Mouse (Mus musculus): ENCODE data around the gene Mrvi1. TPM values are rescaled to one million over a fixed set of nuclear protein-coding genes. Genes with fewer than 3 reads are reported as not detected.

The Mrvi1 gene
- total RNA-seq, 2 experiments from 2014 or later = 6.3 to 10.1 TPM

- intact Hi-C loops (cut with DNase I; ENCODE audit: low total_unique reads) = no loop called here
- DNase-seq = no peak
Measured at GRCm38 (mm10) chr7:110985581-110986265, 3.5 kb upstream of the Mrvi1 start.

GRCm38 (mm10) chr7:110983621-110984020, 1.4 kb upstream of the Mrvi1 start:
- no peak for DNase-seq
- intact Hi-C loops (cut with DNase I; ENCODE audit: low total_unique reads) = no loop called here

- intact Hi-C loops (cut with DNase I; ENCODE audit: low total_unique reads) = no loop called here
- peak; percentile 53 for DNase-seq
Measured at GRCm38 (mm10) chr7:110982764-110983163, 503 bp upstream of the Mrvi1 start.

DNA sequence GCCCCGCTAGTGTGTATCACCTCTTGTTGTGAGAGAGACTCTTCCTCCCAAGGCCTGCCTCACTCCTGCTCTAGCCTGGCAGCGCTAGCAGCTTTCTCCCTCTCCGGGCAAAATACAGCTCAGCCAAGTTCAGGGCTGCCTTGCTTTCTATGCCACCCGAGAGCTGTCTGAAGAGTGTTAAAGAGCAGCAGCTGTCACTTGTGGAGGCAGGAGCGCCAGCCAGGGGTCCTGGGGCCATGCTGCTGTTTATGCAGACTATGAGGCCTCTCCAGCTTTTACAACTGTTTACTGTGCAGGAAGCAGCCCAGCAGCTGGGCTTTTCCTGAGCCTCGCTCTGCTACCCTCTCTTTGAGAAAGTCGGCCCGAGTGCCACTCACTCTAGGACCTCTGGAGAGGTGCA, 1.2 kb downstream of the Mrvi1 start:
- intact Hi-C loops (cut with DNase I; ENCODE audit: low total_unique reads) = no loop called here
- DNase-seq = peak; percentile 9

DNA sequence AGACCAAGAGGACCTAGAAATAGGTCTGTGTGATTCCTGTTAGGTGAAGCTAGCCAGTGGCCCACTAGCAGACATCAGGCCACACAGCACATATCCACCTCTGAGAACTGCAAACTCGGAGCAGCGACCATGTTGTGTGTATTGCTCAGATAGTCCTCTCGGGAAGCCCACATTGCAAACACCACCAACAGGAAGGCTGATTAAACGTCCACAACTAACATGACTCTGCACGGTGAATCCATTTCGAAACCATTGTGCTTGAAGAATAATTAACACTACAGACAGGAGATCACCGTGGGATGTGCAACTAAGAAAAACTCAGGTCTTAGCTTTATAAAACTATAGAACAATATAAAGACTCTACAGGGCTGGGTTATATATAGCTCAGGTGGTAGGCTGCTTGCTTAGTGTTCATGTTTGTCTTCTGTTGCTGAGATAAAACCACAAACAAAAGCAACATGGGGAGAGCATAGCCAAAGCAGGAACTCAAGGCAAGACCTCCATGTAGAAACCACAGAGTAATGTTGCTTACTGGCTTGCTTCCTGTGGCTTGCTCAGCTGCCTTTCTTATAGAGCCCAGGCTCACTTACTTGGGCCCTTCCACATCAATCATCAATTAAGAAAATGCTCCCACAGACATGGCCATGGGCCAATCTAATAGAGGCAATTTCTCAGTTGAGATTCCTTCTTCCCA, 4.4 kb downstream of the Mrvi1 start:
- DNase-seq = no peak
- intact Hi-C loops (cut with DNase I; ENCODE audit: low total_unique reads) = no loop called here

DNA sequence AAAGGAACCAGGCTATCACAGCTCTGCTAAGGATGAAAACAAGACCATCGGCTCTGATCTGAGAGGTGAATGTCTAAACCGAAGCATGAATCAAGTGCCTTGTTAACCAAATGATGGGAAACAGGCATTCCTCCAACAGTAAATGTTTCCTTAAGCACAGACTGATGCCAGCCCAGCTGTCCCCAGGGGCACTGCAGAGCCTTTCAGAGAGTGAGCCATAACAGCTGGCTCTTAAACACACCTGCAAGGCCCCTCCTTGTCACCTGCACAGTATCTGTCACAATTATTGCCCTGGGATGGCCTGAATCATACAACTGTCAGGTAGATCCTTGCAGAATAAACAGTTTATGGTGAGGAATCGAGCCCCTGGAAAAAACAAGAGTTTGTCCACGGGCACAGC, 8.8 kb downstream of the Mrvi1 start:
- no peak for DNase-seq
- intact Hi-C loops (cut with DNase I; ENCODE audit: low total_unique reads) = no loop called here

GRCm38 (mm10) chr7:110972796-110973195, 9.5 kb downstream of the Mrvi1 start:
- no peak for DNase-seq
- intact Hi-C loops (cut with DNase I; ENCODE audit: low total_unique reads) = no loop called here

GRCm38 (mm10) chr7:110967373-110967772, 14.9 kb downstream of the Mrvi1 start:
- intact Hi-C loops (cut with DNase I; ENCODE audit: low total_unique reads) = no loop called here
- no peak for DNase-seq

GRCm38 (mm10) chr7:110966853-110967252, 15.4 kb downstream of the Mrvi1 start:
- intact Hi-C loops (cut with DNase I; ENCODE audit: low total_unique reads) = no loop called here
- no peak for DNase-seq

GRCm38 (mm10) chr7:110965387-110965786, 16.9 kb downstream of the Mrvi1 start:
- intact Hi-C loops (cut with DNase I; ENCODE audit: low total_unique reads) = no loop called here
- no peak for DNase-seq

- intact Hi-C loops (cut with DNase I; ENCODE audit: low total_unique reads) = no loop called here
- no peak for DNase-seq
Measured at GRCm38 (mm10) chr7:110963655-110963997, 18.6 kb downstream of the Mrvi1 start.

DNA sequence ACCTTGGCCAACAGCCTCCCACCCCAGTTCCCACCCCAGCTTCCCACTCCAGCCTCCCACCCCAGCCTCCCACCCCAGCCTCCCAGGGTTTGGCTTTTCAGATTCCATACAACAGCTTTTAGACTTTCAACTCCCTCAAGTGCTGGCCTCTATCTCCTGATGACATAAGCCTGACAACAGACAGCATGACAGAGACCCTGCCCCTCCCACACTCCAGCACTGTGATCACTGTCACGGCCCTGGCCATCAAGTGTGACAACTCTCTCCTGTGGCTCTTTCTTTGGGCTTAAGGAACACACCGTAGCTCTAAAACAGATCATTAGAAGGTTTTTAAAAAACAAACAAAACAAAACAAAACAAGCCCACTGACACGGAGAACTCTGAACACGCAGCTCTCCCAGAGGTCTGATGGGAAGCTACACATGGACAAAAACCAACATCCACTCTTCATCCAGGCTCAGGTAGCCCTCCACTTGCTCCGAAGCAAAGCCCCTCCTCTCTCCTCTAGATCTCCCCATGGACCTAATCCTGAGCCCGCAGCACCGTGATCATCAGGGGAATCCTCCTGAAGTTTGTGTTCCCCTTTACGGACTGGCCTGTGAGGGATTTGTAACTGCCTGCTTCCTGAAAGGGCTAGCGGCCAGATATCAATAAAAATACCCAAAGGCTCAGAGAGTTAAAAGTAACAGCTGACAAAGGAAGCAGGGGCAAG, 19.2 kb downstream of the Mrvi1 start:
- intact Hi-C loops (cut with DNase I; ENCODE audit: low total_unique reads) = no loop called here
- no peak for DNase-seq

DNA sequence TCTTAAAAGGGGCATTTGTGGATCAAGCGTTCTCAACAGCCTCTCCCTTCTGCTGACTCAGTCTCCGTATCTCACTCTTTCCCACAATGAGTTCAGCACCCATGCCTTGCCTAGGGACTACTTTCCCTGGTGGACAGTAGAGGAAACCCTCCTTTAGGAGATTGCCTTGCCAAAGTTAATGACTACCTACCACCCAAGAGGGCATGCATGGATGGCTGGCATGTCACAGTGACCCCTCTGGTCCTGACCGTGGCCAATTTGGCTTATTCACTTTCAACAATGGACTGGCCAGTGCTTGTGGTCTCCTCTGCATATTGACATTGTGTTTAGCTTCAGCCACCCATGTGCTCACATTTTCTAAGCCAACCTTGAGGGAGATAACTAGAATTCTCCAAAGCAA, 19.8 kb downstream of the Mrvi1 start:
- intact Hi-C loops (cut with DNase I; ENCODE audit: low total_unique reads) = no loop called here
- DNase-seq = no peak

DNA sequence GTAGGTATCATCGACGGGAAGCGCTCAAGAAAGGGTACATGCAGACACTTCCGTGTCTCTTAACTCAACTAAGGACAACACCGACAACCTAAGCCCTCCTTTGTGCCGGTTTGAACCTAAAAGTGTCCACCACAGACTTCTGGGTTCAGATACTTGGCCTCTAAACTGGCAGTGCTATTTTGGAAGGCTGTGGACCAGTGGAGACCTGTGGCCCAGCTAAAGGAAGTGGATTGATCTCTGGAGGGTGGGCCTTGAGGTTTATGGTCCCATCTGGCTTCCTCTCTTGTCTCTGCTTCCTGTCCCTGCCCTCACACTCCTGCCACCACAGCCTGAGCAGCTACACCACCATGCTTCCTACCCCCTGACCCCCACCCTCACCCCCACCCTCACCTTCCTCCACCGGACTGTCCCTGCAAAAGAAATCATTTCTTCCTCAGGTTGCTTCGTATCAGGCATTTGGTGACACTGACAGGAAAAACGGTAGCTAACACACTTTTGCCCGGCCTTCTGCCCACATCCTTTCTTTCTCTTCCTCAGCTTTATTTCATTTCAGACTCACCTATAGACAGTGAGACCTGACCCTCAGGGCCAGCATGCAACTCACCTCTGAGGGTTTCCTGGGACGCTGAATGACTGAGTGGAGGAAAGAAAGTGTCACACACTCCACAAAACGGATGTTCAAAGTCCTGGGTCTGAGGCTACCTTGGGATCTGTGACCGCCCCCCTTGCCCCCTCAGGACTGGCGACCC, 25.7 kb downstream of the Mrvi1 start:
- no peak for DNase-seq
- intact Hi-C loops (cut with DNase I; ENCODE audit: low total_unique reads) = no loop called here

GRCm38 (mm10) chr7:110955576-110955975, 26.7 kb downstream of the Mrvi1 start:
- intact Hi-C loops (cut with DNase I; ENCODE audit: low total_unique reads) = no loop called here
- no peak for DNase-seq

GRCm38 (mm10) chr7:110954072-110954858, 28.0 kb downstream of the Mrvi1 start:
- no peak for DNase-seq
- intact Hi-C loops (cut with DNase I; ENCODE audit: low total_unique reads) = no loop called here

DNA sequence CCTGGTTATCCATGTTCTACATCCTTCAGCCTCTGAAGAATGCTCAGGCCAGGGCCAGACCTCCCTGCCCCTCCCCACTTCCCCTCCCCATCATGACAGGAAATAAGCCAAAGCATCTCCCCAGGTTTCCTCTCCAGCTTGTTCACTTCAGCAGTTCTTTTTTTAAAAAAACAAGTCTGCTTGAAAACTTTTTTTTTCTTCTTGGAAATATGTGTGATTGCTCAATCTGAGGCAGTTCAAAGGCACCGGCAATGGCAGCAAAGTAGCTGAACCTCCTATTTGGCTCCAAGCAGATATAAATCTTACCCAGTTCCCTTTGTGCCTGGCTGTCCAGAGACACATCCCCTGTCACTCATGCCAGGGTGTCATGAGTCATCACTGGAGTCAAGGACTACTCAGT, 29.1 kb downstream of the Mrvi1 start:
- intact Hi-C loops (cut with DNase I; ENCODE audit: low total_unique reads) = no loop called here
- no peak for DNase-seq

GRCm38 (mm10) chr7:110950621-110950925, 31.7 kb downstream of the Mrvi1 start:
- no peak for DNase-seq
- intact Hi-C loops (cut with DNase I; ENCODE audit: low total_unique reads) = no loop called here

- intact Hi-C loops (cut with DNase I; ENCODE audit: low total_unique reads) = no loop called here
Measured at GRCm38 (mm10) chr7:110949785-110950620, 32.3 kb downstream of the Mrvi1 start.

More at GRCm38 (mm10) chr7:110949785-110950620, 32.3 kb downstream of the Mrvi1 start:
- no peak for DNase-seq
